Mouse (Mus musculus) spleen, adult 18-20 months (tissue): ENCODE data around the gene Isyna1.

ENCODE experiments used
- DNase-seq, 2 experiments: peaks; one replicate each; pipeline ENCODE4 v3.0.0; 2022; ENCODE audit warnings: mixed read lengths in 2 of 2

Gene Isyna1

DNA sequence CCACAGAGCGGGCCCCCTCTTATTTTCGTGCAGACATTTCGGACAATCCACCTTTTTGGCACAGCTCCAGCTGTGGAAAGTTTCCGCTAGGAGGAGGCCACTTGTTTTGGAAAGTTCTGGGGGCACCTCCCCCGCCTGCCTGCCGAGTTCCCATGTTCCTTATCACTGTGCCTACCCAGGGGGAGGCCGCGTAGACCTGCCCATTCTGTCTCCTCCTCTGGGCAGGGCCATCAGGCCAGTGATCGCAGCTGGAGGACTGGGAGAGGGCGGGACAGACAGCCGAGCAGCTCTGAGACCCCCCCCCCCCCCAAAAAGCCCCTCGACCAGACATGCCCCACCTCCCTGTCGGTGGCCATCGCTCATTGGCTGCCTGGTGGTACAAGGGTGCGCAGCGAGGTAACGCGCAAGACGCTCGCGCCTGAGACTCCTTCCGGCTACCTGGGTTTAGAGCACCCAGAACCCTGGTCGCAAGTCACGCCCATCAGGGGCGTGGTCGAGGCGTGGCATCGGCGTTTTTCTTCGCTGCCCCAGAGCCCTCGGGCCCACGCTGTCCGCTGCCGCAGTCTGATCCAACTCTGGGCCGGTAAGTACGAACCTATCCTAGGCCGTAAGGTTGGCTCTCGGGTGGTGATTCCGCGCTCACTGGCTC, at the start of gene Isyna1:
Gene Isyna1, plus strand, starts transcription at position 413 of the 649 bp plus-strand sequence.
- peak; percentile 89 to 91 for DNase-seq

DNA sequence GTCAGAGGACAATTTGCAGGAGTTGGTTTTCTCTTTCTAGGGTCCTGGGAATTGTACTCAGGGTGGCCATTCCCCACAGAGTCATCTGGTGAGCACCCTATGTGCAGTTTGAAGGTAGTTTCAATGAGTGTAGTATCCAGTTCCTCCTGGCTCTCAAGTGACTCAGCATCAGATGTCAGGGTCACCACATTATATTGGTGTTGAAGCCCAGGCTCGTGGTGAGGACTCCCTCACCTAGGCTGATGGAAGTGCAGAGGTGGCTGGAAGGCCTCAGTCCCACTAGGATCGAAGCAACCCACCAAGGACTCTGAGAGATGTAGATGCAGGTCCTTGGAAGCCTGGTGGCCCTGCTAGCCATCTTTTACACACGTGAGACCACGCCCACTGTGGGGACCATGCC, 47.8 kb upstream of the Isyna1 start:
- no peak for DNase-seq

DNA sequence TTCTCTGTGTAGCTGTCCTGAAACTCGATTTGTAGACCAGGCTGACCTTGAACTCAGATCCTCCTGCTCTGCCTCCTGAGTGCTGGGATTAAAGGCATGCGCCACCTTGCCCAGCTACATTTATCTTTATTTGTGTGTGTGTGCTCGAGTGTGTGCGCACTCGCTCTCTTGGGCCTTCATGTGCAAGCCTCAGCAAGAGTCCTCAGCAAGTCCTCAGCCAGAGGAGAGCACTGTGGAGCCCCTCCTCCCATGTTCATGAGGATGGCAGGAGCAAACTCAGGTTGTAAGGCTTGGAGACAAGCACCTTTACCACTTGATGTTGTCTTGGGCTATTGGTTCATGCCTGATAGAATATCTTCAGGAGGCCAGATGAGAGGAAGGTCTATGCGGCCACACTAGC, 46.4 kb upstream of the Isyna1 start:
- DNase-seq = no peak

DNA sequence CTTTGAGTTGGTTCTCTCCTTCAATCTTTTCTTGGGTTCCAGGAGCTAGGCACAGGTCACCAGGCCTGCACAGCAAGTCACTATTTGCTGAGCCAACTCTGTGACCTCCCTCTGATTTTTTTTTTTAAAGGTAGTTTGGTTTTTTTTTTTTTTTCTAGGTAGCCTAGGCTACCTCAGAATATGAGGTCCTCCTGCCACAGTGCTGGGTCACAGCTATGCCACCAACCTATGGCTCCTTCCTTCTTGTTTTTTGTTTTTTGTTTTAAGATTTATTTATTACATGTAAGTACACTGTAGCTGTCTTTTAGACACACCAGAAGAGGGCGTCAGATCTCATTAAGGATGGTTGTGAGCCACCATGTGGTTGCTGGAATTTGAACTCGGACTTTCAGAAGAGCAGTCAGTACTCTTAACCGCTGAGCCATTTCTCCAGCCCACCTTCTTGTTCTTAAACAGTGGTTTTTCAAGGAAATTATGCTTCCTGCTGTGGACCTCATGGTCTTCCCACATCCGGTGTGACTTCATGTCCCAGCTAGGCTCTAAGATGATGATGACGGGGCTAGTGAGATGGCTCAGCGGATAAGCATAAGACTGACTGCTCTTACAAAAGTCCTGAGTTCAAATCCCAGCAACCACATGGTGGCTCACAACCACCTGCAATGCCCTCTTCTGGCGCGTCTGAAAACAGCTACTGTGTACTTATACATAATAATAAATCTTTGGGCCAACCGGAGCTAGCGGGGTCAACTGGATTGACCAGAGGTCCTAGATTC, 44.6 kb upstream of the Isyna1 start:
- no peak for DNase-seq

DNA sequence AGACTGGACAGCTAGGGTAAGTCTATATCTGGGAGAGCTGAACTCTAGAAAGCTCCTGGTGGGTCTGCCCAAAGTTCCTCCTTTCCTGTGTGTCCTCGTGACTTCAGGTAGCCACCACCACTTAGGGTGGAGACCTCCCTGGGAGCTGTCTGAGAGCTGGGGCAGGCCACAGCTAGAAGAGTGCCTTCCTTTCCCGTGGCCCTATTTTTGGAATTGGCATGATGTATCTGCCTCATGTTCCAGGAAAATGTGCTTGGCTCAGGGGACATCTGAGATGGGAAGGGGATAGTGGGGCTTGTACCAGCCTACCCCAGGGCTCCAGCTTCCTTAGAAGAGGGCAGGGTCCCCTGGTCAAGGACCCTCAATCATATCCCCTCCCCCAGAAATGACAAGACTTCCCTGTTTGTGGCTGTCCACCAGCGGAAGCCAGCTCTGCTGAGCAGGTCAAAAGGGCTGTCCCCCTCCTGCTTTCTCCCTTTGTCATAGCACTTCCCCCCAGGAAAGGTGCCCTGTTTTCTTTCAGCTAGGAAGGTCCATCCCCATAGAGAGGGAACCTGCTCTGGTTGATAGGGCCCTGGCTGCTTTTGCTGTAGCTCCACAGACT, 42.5 kb upstream of the Isyna1 start:
- DNase-seq = no peak

DNA sequence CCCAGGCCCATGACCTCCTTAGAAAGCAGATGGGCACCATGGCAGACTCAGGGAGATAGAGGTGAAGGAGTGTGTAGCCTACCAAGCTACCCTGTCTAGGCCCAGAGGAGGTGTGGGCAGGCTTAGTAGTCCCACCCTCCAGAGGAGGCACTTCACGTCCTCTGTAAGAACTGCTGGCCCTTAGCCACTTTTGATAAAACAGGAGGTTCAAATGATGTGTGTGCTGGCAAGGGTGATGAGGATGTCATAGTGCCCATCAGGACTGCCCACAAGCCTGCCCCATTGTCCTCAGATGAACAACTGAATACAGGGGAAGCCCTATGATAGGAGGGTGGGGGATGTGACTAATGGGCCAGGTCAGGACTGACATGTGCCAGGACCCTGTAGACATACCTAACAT, 41.3 kb upstream of the Isyna1 start:
- no peak for DNase-seq

DNA sequence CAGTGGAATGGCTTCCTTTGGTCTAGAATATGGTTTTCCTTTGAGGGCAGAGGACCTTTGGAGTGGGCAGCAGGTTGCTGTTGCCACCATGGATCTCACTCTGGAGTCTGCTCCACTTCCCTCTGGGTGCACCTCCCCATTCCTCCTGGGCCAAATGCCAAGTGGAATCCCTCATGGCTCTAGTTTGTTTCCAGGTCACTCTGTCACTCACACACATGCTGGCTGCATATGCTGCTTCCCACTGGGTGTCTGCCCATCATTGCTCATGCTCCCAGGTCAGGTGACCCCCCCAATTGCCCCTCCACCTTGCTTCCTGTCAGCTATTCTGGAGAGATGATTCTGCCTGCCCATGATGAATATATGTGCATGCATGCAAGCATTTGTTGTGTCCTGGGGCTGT, 40.4 kb upstream of the Isyna1 start:
- no peak for DNase-seq

DNA sequence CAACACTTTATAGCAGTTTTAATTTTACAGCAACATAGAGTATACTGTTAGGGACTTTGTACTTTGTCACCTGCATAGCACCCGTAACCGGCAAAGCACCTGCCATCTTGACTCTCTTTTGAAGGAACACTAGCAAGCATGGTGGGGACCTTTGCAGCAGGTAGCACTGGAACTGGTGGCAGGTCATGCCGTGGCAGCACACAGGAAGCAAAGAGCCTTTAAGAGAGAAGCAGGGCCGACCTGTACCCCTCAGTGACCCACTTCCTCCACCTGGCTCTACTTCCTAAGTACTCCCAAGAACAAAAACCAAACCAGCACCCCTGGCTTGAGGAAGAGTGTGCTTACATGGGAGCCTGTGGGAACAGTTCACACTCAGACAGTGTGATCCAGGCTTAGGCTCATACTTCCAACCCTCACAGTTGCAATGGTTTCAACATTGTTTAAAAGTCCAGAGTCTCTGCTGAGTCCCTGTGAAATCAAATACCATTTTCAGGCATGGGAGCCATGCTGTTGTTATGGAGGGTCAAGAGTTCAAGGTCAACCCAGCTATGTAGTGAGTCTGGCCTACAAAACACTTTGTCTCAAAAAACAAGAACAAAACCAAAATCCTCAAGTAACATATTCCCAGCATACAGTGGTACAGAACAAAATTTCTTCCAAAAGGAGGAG, 39.0 kb upstream of the Isyna1 start:
- DNase-seq = no peak

DNA sequence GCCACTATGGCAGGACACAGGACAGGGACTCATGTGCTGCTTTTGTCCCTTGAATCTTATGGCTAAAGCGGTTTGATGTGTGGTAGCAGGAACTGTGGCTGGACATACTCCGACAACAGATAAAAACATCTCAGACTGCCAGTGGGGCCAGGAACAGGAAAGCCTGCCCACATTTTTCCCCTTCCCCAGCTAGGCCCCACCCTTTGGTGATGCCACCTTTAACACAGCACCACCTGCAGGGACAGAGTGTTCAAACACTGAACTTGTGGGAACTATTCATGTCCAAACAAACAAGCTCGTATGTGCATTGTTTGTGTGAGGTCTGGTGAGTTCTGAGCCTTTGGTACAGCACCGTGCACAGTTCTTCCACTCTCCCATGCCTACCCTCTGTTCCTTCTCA, 35.8 kb upstream of the Isyna1 start:
- no peak for DNase-seq

DNA sequence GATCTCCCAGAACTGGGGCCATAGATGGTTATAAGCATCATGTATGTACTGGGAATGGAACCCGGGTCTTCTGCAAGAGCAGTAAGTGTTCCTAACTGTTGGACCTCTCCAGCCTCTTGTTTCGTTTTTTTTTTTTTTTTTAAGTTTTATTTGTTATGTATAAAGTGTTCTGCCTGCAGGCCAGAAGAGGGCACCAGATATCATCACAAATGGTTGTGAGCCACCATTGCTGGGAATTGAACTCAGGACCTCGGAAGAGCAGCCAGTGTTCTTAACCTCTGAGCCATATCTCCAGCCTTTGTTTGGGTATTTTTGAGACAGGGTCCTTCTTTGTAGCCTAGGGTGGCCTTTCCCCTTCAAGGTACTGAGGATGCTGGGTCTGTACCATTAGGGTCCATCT, 35.2 kb upstream of the Isyna1 start:
- no peak for DNase-seq

DNA sequence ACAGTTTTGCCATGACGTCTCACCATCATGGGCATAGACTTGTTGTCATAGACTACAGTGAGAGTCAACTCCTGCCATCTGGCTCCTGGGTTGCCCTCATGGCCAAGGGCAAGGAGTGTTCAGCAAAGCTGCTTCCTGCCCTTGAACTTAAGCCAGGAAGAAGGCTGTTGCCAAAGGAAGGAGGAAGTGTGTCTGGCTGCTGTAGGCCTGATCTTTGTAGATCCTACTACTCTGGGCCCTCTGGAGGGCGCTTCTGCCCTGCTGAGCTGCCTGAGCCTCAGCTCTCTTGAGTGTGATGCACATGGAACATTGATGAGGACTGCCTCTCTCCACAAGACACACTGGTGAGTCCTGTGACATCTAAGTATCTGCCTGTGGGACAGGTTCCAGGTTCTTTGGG, 34.1 kb upstream of the Isyna1 start:
- peak in 1 of 2 experiments; percentile 31 for DNase-seq

DNA sequence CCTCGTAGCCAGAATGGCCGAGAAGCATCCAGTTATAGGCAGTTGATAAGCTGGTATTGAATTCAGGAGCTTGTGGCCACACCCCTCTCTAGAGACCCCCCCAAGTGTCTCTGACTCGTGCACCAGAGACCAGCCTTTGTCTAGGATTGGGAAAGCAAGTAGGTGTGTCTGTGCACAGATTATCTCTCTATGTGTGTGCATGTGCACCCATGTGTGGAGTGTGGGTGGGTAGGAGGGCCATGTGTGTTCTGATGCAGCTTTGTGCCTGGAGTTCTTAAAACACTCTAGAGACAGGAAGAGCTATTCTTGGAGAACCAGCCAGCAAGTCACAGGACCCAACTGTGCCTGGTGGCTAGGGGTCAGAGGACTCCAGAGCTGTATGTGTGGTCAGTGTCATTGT, 33.6 kb upstream of the Isyna1 start:
- no peak for DNase-seq

DNA sequence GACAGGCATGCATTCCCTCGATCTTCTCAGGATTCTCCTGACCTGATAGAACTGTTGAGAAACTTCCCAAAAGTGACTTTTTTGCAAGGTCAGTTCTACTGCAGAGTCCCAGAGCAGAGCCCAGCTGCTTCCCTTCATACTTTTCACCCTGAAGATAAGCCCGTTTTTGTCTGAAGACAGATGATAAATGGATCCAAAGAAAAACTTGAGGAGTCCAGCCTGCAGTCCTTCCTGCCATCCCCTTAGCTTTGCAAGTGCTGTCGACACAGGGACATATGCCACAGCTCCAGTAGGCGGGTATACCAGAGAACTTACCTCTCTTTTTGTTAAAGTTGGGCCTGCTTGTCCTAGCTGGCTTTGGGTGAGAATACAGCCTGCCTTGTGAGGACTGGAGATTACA, 32.8 kb upstream of the Isyna1 start:
- no peak for DNase-seq

DNA sequence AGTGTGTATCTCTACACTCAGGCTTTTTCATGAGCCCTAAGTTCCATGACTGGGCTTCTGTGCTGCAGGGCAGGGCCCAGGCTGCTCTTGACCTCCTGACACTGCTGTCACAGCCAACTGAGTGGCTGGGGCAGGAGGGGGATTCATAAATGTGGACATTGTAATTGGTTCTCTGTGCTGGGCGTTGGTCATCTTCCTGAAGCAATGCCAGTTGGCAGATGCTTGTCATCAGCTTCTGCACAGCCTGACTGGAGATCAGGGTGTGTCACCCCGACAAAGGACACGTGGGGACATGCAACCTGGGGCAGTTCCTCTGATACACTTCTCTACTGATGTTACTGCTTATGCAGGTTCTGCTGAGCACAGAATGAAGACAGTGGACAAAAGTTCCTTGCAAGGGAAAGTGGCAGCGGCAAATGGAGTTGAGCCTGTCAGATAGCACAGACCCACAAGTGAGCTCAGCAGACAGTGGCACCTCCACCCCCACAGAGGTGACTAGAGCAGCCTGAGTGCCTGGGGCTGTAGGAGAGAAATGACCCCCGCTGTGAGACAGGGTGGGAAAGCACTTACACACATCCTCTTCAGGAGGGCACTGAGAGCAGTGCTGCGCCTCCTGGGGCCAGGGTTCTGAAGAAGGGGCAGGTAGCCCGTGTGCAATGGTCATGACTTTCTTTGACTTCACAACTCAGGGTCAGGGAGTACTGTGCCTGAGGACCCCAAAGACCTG, 32.2 kb upstream of the Isyna1 start:
- no peak for DNase-seq

DNA sequence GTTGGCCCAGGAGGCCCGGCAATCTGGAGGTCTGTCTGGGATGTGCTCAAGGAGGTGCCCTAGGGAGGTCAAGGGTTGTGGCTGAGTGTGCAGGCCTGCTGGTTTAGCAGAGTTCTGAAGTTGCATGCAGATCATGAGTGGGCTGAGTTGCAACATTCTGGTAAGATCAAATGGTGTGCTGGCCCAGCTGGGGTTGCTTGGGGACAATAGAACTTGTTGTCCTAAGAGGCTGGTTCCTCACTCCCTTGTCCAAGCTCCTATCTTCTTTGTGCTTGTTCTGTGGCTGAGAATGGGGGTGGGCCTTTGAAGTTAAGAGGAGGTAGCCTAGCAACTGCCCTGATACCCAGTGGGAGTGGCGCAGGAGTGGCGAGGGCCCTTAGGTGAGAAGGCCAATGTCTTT, 31.4 kb upstream of the Isyna1 start:
- DNase-seq = no peak

DNA sequence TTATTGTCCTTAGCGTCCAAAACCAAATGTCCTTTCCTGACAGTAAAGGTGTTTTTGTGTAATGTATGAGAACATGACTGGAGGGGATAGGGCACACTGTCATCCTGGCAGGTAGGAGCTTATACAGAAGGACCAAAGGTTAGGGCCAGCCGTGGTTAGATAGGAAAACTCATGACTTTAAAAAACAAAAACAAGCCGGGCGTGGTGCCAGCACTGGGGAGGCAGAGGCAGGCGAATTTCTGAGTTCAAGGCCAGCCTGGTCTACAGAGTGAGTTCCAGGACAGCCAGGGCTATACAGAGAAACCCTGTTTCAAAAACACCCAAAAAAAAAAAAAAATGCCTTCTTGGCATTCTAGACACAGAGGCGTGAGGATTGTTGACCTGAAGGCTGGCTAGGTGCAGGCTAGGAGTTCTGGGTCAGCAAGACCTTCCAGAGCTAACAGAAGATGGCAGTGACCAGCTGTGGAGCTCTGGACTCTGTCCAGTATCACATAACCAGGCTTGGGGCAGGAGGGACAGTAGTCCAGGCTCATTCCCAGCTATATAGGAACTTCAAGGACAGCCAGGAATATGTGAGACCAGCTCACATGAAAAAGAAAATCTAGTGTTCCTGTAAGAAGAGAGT, 30.3 kb upstream of the Isyna1 start:
- no peak for DNase-seq

DNA sequence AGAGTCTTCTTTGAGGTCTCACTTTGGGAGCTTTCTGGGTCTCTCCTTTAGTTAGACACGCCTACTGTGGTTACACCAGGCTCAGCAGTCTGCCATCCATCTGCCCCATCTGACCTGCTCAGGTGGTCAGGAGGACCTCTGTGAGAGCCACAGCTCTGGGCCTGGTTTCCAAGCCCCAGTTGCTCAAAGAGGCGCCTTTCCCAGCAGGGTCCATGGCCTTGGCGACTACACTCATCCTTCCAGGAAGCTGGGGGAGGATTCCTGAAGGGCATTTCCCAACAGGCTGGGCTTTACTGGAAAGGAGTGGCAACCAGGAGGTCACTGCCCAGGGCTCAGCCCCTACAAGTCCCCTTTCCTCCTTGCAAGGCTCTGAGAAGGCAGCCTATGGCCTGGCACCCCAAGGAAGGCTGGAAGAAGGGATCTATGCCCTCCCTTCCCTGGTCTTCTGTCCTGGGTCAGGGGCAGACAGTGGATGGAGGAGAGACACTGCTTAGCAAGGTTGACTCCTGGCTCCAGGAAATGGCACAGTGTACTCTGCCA, 29.4 kb upstream of the Isyna1 start:
- DNase-seq = no peak

DNA sequence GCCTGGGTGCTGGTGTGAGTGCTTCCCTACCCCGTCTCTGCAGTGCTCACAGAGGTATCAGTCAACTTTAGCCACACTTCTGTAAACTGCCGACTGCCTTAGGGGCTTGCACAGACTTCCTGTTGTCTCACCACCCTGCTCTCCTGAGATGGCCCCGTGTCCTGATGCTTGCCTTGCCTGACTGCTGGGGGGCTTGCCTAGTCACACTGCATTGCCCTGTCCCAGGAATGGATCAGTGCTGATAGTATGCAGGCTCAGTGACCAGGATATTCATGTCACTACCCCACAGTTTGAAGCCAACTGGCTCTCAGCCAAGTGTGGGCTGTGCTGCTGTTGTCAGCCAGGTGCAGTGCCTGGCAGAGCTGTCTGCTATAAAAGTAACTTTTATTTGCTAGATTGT, 28.6 kb upstream of the Isyna1 start:
- DNase-seq = no peak

DNA sequence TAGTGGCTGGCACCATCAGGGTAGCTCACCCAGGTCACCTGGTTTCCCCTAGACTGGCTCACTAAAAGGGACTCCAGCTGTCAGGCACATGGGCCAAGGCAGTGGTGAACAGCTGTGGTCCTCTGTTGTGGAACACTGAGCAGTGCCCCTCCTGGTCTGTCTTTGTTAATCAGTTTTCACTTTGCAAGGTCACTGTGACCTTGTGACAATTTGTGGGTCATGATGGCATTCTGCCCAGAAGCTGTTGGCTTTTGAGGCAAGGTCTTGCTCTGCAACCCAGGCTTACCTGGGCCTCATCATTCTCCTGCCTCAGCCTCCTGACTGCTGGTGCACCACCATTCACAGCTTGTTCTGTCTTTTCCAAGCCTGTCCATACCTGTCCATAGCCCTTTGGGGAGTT, 23.8 kb upstream of the Isyna1 start:
- DNase-seq = no peak

DNA sequence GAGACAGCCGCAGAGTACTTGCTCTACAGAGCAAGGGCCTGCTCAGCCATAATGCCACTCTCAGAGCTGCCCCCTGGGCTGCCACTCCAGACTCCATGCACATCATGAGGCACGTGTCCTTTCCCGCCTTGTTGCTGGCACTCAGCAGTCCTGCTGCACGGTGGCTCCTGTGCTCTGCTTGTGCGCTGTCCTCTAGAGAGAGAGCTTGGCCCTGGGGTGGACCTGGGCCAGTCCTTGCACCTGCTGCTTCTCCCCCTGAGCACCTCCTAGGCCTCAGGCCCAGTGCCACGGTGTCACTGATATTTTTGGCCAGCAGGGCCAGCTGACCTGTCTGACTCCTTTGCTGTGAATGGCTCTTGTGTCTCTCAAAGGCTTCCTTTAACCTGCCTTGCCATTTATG, 23.2 kb upstream of the Isyna1 start:
- DNase-seq = no peak

DNA sequence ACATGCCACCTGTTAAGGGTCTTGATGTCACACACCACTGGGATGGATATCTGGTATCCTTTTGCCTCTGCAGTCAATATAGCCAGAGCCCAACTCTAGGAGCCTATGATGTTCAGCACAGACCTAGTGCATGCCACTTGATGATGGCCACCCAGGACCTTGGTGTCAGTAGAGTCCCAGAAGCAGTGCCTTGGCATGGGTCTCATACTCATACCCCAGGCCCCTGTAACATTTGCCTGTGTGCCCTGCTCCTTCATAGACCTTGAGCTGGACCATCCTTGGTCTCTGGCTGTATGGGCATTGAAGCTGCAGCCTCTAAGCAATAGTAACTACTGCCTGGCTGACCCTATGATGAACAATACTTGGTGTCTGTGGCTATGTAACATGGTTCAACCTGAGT, 19.9 kb upstream of the Isyna1 start:
- no peak for DNase-seq

DNA sequence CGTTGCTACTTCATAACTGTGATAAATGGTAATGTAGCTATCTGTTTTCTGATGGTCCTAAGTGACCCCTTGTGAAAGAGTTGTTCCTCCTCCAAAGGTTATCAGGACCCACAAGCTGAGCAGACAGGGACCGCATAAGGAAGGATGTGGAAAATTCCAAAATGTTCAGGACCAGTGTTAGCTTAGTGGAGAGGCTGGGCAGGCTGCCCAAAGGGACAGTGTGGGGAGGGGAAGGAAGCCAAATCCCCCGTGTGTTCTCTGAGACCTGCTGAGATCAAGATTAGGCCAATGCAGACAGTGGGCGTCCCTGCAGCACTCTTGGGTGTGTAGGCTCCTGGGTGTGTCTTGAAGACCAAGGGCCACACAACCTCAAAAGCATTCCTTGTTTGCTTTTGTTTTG, 19.3 kb upstream of the Isyna1 start:
- DNase-seq = no peak
